Mouse (Mus musculus) naive thymus-derived CD4-positive, alpha-beta T cell, adult 2 months (primary cell): ENCODE measurements around the gene Trp73.

Experiments
- DNase-seq: peaks from one replicate; pipeline ENCODE4 v3.0.0-alpha.2; 2011; ENCODE audit warnings: low read depth

Gene Trp73

DNA sequence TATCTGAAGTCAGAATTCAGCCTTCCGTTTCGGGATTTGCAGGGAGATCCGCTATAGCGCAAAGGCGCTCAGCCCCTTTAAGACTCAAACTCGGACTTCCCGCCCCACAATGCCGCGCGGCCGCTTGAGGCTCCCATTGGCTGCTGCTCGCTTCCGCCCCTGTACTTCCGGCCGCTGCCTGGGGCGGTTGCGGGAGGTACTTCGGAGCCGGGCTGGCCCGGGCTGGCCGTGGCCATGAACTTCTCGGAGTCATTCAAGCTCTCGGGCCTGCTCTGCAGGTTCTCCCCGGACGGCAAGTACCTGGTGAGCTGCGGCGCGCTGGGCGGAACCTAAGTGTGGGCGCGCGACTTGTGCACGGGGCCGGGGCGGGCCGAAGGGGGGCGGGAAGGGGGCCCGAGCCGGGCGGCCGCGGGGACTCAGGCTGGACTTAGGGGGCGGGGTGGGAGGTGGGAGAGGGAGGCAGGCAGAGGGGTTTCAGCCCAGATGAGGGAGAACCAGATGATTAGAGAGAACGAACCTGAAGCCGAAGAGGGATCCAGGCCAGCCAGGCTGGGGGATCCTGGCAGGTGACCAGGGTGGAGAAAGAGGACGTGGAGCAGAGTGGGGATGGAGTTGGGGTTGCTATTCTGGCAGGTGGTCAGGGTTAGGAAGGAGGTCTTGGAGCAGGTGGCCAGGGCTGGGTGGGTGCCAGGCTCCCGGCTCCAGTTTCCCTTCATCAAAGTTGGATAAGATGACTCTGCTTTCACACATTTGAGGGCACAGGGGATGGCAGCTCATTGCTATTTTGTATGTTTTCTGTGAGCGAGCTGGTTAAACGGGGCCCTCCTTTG is 2.4 kb upstream of the Trp73 start, which contains the start of gene Wrap73:
TSS of gene Wrap73 (plus strand) at position 162 of the 830 bp plus-strand sequence.
- peak; percentile 88 for DNase-seq

GRCm38 (mm10) chr4:154141009-154141867 is 1.2 kb upstream of the Trp73 start:
- DNase-seq, result peak; percentile 45

GRCm38 (mm10) chr4:154140213-154141008 is 403 bp upstream of the Trp73 start:
- DNase-seq, result peak; percentile 42

- DNase-seq, result no peak
These were observed 282 bp downstream of the Trp73 start for GRCm38 (mm10) chr4:154139671-154140181.

DNA sequence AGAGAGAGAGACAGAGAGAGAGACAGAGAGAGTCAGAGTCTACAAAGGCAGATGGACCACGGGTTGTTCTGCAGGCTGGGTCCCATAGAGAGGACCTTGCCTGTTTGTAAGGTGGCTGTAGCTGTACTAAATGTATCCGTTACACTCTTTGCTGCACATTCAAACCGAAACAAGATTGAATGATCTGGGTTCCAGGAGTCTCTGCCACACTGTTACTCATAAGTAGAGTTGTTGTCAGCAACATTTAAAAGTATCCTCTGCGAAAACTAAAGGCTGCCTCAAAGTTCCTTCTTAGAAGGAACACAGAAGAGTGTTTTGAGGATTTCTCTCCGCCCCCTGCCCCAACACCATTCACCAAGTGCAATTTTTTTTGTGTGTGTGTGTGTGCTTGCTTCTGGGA is 2.9 kb downstream of the Trp73 start:
- no peak for DNase-seq

- no peak for DNase-seq
These were observed 5.2 kb downstream of the Trp73 start for GRCm38 (mm10) chr4:154134803-154135202.

GRCm38 (mm10) chr4:154131894-154132293 is 8.1 kb downstream of the Trp73 start:
- no peak for DNase-seq

GRCm38 (mm10) chr4:154129950-154130349 is 10.1 kb downstream of the Trp73 start:
- no peak for DNase-seq

- no peak for DNase-seq
These were observed 12.7 kb downstream of the Trp73 start for GRCm38 (mm10) chr4:154127273-154127672.

DNA sequence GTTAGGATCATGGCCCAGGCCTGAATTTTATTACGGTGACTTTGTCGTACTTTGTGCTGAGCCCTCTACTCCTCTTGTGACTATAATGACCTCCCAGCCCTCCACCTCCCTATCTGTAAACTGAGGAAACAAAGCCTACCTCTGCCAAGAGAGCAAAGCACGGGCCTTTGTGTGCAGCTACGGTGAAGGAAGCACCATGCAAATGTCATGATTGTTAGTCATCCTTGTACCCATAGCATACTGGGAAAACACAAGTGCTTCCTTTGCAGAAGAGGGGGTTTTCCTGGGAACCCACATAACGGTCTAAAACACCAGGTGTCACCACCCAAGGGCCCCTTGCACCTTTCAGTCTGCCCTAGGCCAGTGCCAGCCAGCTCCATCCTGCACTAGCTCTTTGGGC is 14.8 kb downstream of the Trp73 start:
- DNase-seq, result no peak

DNA sequence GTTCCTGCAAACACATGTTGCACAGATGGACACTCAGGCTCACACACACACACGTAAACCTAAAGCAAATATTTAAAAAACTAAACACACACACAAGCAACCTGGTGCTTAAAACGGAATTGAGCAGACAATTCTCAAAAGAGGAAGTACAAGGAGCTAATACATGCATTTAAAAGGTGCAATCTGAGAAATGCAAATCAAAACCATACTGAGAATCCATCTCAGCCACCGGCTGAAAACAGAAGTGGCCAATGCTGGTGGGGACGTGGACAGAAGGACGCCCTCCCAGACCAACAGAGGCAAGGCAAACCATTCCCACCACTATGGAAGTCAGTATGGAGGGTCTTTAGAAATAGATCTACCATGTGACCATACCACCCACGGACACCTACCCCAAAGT is 16.5 kb downstream of the Trp73 start:
- DNase-seq, result no peak

- no peak for DNase-seq
These were observed 17.6 kb downstream of the Trp73 start for GRCm38 (mm10) chr4:154122374-154122773.

GRCm38 (mm10) chr4:154121800-154122199 is 18.2 kb downstream of the Trp73 start:
- DNase-seq, result no peak

DNA sequence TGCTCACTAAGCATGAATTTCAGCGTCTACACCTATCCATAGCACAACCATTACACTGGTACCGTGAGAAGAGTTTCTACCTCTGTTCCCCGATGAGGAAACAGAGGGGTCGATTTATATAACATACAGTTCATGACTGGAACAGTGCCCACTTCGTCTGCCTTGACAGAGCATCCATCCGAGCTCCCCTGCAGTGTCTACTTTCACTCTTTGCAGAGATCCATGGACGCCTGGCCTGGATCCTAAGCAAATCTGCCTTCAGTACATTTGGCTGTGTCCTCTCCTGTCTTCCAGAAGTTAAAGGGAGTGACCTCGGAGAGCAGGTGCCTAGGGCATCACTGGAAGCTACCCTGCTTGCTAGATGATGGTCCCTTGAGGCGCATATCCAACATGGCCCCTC is 20.8 kb downstream of the Trp73 start:
- DNase-seq, result no peak

- DNase-seq, result no peak
These were observed 21.2 kb downstream of the Trp73 start for GRCm38 (mm10) chr4:154118782-154119181.

- no peak for DNase-seq
These were observed 23.6 kb downstream of the Trp73 start for GRCm38 (mm10) chr4:154116421-154116820.

GRCm38 (mm10) chr4:154109850-154110243 is 30.2 kb downstream of the Trp73 start:
- no peak for DNase-seq

DNA sequence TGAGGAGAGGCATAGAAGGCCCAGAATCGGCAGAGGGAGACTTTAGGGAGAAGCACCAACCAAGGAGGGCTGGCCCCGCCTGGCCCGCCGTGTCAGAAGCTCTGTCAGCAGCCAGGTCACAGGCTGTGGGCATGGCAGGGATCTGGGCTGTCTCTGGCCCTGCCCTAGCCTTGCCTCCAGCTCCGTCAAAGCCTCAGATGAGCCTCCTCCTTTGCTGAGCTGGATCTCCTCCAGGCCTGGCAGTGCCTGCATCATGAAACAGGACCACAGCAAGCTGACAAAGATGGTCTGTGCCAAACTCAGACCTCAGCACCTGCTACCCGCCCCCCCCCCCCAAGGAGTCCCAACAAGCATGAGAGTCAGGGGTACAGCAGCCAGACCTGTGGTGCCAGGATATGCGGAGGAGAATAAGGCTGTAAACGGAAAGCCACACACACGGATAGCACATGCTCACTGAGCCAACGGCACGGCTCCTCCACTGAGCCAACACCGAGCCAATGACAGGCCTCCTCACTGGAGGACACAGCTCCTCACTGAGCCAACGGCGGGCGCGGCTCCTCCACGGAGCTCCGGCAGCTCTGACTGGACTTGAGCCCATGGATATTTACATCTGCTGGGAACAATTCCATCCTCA is 30.7 kb downstream of the Trp73 start:
- DNase-seq, result no peak

DNA sequence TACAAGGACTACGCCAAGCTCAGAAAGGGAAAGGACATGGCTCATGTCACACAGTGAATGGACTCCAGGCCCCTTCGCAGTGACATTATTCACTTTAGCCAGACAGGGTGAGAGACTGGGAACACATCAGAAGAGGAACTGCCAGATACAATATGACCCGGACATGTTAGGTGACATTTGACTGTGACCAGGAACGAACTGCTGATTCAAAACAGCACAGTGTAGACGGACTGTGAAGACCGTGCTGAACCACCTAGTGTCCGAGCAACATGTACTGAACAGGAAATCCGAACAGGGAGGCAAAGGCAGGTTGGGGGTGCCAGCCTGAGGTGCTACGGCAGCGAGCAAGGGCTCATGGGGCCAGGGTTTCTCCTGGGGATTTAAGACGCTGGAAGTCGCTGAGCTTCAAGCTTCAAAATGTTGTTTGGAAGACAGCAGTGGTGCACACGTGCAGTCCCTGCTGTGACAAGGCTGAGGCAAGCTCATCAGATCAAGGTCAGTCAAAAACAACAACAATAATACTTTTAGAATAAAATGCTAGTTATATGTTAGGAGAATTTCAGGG is 33.4 kb downstream of the Trp73 start:
- DNase-seq, result no peak

- DNase-seq, result peak; percentile 70
These were observed 34.5 kb downstream of the Trp73 start for GRCm38 (mm10) chr4:154105381-154106001.

- DNase-seq, result no peak
These were observed 36.1 kb downstream of the Trp73 start for GRCm38 (mm10) chr4:154103912-154104311.
